Mouse (Mus musculus): Measurements from ENCODE around the gene Zfp821.

The Zfp821 gene

GRCm38 (mm10) chr8:109705320-109706075 lies at the start of gene Zfp821:
Gene Zfp821, plus strand, starts transcription at chr8:109705546.
- peak; percentile 93 for DNase-seq

DNA sequence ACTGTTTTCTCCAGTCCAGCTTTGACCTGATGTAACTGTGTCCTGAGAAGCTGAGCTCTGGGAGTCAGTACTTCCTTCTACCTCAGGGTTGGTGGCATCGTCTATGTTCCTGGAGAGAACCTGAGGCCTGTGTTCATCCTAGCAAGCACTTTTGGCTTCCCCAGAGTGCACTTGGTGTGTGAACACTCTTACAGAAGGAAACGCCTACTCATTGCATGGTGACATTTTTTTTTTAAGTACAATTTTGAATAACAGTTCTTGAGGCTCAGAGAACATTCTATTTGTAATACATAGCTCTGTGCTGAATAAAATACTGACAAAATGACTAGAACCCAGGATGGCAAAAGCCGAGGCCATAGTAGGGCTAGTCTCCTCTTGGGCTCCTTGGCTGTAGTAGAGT lies 48.5 kb upstream of the Zfp821 start:
- DNase-seq, result no peak

GRCm38 (mm10) chr8:109662328-109662727 lies 43.0 kb upstream of the Zfp821 start:
- no peak for DNase-seq

GRCm38 (mm10) chr8:109666616-109667015 lies 38.7 kb upstream of the Zfp821 start:
- DNase-seq, result no peak

GRCm38 (mm10) chr8:109672656-109673055 lies 32.7 kb upstream of the Zfp821 start:
- no peak for DNase-seq

- DNase-seq, result peak; percentile 49
These were observed 31.8 kb upstream of the Zfp821 start for GRCm38 (mm10) chr8:109673596-109673995.

DNA sequence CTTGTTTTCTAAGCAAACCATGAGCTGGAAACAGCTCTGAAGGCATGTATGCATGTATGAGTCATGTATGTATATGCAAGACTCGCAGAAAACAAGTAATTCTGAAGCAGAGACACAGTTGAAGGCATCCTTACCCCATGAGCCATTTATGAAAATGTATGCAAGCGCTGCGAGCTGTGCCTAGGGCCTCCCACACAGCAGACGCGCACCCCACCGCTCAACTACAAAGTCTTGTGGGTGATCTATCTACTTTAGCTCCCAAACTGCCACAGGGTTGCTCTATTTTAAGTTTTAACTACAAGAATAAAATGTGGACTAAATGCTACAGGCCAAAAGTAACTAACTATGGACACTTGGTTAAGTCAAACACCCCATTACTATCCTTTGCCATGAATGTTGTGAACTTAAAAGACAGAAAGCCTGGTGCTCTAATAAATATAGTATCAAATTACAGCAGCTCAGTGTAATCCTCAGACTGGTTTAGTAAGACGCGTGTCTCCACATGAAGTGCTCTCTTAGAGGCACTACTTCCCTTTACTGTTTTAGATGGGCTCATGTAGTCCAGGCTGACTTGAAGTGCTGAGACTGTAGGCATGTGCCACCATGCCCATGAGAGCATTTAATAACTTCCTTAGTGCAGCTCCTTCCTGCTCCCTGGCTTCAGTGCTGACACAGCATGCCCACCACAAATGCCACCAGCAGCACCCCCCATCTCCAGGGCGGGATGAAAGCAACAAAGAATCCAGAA lies 29.3 kb upstream of the Zfp821 start:
- DNase-seq, result no peak

DNA sequence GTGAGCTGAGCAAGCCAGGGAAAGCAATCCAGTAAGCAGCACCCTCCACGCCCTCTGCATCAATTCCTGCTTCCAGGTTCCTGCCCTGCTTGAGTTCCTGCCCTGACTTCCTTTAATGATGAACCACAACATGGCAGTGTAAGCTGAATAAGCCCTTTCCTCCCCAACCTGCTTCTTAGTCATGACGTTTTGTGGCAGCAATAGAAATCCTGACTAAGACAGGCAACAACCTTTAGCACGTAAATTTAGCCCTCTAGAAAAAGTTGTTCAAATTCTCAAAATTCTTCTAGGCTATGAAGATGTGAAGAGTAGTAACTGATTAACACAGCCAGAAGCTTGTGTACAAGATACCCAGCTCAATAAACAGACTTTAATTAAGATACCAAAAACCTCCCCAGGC lies 23.8 kb upstream of the Zfp821 start:
- DNase-seq, result peak; percentile 55

GRCm38 (mm10) chr8:109682120-109682519 lies 23.2 kb upstream of the Zfp821 start:
- DNase-seq, result no peak

DNA sequence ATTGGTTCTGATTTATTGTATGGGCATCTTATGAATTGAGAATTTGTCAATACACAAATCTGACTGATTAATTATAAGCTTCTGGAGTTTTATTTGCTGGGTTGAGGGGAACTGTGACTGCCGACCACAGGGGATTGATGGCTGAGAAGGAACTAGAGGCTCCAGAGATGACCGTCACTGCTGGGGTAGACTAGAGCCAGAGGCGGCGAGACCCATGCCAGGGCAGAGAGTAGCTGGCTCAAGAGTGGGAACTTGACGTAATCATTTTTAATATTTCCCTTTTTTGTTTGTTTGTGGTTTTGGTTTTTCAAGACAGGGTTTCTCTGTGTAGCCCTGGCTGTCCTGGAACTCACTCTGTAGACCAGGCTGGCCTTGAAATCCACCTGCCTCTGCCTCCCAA lies 18.1 kb upstream of the Zfp821 start:
- no peak for DNase-seq

- peak; percentile 35 for DNase-seq
These were observed 13.6 kb upstream of the Zfp821 start for GRCm38 (mm10) chr8:109691769-109692168.

DNA sequence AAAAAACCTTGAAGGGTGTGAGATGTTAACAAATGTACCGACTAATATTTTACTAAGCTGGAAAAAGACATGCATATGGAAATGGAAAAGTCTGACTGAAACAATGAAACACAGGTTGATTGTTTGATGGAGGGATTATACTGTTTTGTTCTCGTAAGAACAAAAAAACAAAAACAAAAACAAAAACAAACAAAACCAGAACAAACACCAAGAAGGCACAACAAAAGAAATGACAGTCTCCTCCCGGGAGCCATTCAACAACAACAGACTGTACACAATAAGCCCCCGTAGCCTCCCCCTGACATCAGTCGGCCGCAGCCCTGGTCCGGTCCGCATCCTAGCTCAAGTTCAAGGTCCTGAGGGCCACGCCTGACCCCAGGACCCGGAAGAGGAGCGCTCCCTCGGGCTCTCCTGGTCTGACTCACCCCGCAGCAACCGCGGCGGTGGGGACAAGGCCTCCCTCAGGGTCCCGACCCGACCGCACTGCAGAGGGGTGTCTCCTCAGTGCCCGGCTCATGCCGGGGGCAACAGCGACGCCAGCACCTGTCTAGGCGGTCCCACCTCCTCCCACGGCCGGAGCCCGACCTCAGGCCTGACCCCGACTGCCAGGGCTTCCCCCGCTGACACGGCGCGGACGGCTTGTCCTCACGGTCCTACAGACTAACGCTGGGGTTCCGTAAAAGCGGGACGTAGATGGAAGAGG lies 12.8 kb upstream of the Zfp821 start:
- no peak for DNase-seq

DNA sequence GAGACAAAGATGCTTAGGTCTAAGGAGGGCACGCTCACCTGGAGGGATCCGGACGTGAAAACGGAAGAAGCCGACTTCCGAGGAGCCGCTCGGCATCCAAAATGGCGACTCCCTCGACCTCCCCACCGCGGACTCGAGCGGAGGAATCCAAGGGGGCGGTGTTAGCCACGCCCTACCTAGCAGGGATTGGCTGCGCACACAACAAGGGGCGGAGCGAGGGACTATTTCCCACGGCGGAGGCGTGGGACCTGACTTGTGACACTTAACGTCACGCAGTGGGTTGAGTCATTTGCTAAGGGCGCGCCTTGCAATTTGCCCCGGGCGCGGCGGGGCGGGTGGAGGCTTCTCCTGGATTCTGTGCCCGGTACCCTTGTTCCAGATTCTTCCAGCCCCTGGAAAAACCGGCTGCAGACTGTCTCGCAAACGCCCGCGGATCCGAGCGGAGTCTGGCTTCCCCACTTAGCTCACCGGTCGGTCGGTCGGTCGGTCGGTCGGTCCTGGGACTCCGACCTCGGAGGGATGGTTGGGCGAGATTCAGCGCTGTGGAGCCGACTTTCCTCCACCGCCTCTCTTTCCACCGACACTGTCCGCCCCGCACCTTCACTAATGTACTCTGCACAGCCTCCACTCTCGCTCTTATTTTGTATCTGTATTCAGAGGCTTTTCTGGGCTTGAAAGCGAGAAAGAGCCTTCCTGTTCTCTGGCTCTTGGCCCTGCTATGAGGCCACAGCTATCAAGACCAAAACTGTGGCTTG lies 12.0 kb upstream of the Zfp821 start, which contains the start of gene Ist1:
Gene Ist1 (minus strand): TSS at position 115 of the 755 bp plus-strand sequence.
- DNase-seq, result peak; percentile 99

GRCm38 (mm10) chr8:109694154-109694553 lies 11.2 kb upstream of the Zfp821 start:
- no peak for DNase-seq

- no peak for DNase-seq
These were observed 7.6 kb upstream of the Zfp821 start for GRCm38 (mm10) chr8:109697754-109698153.

- no peak for DNase-seq
These were observed 6.9 kb upstream of the Zfp821 start for GRCm38 (mm10) chr8:109698477-109698876.

GRCm38 (mm10) chr8:109704565-109705319 lies 604 bp upstream of the Zfp821 start:
- no peak for DNase-seq

- DNase-seq, result no peak
These were observed 929 bp downstream of the Zfp821 start for GRCm38 (mm10) chr8:109706076-109706873.

GRCm38 (mm10) chr8:109706874-109707237 lies 1.5 kb downstream of the Zfp821 start:
- DNase-seq, result peak; percentile 90

GRCm38 (mm10) chr8:109707921-109708320 lies 2.6 kb downstream of the Zfp821 start:
- DNase-seq, result no peak

DNA sequence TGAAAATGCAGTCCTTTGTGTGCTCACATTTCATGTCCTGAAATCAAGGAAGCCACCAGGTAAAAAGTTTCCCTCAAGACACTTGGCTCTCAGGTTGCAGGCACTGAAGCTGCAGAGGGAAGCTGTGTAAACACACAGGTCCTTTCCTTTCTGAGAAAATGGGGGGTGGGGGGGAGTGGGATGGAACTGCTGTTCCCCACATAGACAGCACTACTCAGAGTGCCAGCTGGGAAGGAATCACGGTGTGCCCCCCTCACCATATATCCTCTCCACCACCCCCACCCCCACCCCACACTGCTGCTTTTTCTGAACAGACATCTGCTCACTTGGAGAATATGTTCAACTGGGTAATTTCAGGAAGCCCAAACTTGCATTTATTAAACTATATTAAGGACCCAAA lies 7.2 kb downstream of the Zfp821 start:
- no peak for DNase-seq
